Mouse (Mus musculus) neural tube, embryonic 11.5 days (tissue): ENCODE data around the gene Tgfb2. TPM values are rescaled to one million over a fixed set of nuclear protein-coding genes. Genes with fewer than 3 reads are reported as not detected.
A peak's percentile ranks its signal among the peaks of the same experiment; 100 is the strongest.

Experiments used
- ATAC-seq: fragments of 200-750 bp; cut with Nextera tagmentation; 2 replicates; pipeline ENCODE4 v1.8.0; 2017; ENCODE audit warnings: moderate number of reproducible peaks, mild to moderate bottlenecking, moderate TSS enrichment, moderate library complexity; ENCODE audit not compliant: insufficient read depth, low FRiP score, low TSS enrichment
- DNase-seq: peaks from one replicate; pipeline ENCODE4 v3.0.0-alpha.2; 2015; ENCODE audit warnings: low spot score
- H3K27ac ChIP-seq: fragments of 300-500 bp; sonication (generic); 2 replicates; pipeline ENCODE4 v1.5.1; 2014; ENCODE audit warnings: low read depth, mild to moderate bottlenecking, low read length
- H3K27me3 ChIP-seq: fragments of 300-500 bp; sonication (generic); 2 replicates; pipeline ENCODE4 v1.6.1; 2014; ENCODE audit warnings: mild to moderate bottlenecking, low read length, mixed read lengths; ENCODE audit not compliant: control insufficient read depth, insufficient read depth
- H3K36me3 ChIP-seq: fragments of 300-500 bp; sonication (generic); 2 replicates; pipeline ENCODE4 v1.6.1; 2014; ENCODE audit warnings: mild to moderate bottlenecking, low read length, moderate library complexity, mixed read lengths; ENCODE audit not compliant: control insufficient read depth, insufficient read depth
- H3K4me1 ChIP-seq: fragments of 300-500 bp; sonication (generic); 2 replicates; pipeline ENCODE4 v1.6.1; 2014; ENCODE audit warnings: low read length, mixed read lengths; ENCODE audit not compliant: control insufficient read depth, insufficient read depth
- H3K4me2 ChIP-seq: fragments of 300-500 bp; sonication (generic); 2 replicates; pipeline ENCODE4 v1.6.1; 2014; ENCODE audit warnings: low read depth, mild to moderate bottlenecking, moderate library complexity
- H3K4me3 ChIP-seq: fragments of 300-500 bp; sonication (generic); 2 replicates; pipeline ENCODE4 v1.5.1; 2014; ENCODE audit warnings: low read depth, low read length
- H3K9ac ChIP-seq: fragments of 300-500 bp; sonication (generic); 2 replicates; pipeline ENCODE4 v1.6.1; 2014; ENCODE audit warnings: mild to moderate bottlenecking, low read length
- H3K9me3 ChIP-seq: fragments of 300-500 bp; sonication (generic); 2 replicates; pipeline ENCODE4 v1.6.1; 2016; ENCODE audit warnings: low read length; ENCODE audit not compliant: control insufficient read depth
- WGBS: fragments of 180-500 bp; shearing (Covaris S2); extraction: QIAGEN DNeasy Blood & Tissue Kit; methylation state at CpG from one replicate; pipeline ENCODE4 v1.1.7; 2014; 5-methylcytosine and 5-hydroxymethylcytosine counted together
- polyA plus RNA-seq: library from polyadenylated mRNA; unstranded; fragments of >200 nt; fragmentation: Nextera tagmentation; extraction: Ambion mirVana; gene quantifications from 2 replicates; pipeline ENCODE4 v1.2.1, GENCODE M21; 2014

Gene Tgfb2
- polyA plus RNA-seq, 1 experiment from 2014 or later, result 33.6 TPM

GRCm38 (mm10) chr1:186705203-186705914 is 430 bp downstream of the Tgfb2 start:
- Histone ChIP-seq H3K9ac (peak overlapping the region; percentile 81), H3K4me3 (peak overlapping the region; percentile 61), H3K9me3 (no peaks in the 10 kb centered on the region), H3K4me2 (peak overlapping the region; percentile 90), H3K27ac (peak overlapping the region; percentile 49), H3K36me3 (no peaks in the 10 kb centered on the region), H3K27me3 (no peaks in the 10 kb centered on the region; the same call in 1 of the 2 replicates), H3K4me1 (no peaks in the 10 kb centered on the region)
- ATAC-seq, result peak; percentile 75
- peak; percentile 80 for DNase-seq
- whole genome bisulfite sequencing, result under 1% methylated on average over 55 of the region's 65 CpGs

- no peak for ATAC-seq
Measured at GRCm38 (mm10) chr1:186703980-186704701, 1.6 kb downstream of the Tgfb2 start.

DNA sequence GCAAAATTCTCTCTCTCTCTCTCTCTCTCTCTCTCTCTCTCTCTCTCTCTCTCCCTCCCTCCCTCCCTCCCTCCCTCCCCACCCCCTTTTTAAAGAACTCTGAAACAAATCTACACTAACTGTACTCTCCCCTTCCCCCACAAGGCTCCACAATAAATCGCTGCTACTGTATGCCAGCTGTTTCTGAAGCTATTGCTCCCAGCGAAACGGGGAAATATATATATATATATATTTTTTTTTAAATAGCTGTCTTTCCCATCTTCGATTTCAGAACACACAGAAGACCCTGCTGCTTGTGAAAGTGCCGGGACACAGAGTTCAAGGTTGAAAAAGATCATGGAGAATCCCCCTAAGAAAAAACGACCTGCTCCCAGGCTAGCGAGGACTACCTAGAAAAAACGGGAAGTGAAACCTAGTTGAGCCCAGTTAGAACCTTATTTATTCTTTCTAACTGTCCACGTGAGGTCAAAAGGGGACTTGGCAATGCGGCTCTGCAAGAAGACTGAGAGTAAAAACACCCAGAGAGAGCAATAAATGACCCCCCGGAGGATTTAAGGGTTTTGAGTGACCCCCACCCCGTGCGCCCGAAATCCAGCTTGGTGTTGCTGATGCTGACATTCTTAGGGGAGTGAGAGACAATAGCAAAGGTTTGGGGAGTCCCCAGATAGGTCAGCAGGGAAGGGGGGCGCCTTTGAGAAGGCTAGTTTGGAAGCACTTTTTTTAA is 2.4 kb downstream of the Tgfb2 start:
- Histone ChIP-seq H3K27me3 (no peaks in the 10 kb centered on the region; the same call in 1 of the 2 replicates), H3K36me3 (no peaks in the 10 kb centered on the region), H3K4me1 (no peaks in the 10 kb centered on the region), H3K4me2 (peak overlapping the region; percentile 90), H3K4me3 (peak overlapping the region; percentile 61), H3K27ac (0 out of 2 replicates have a peak overlapping the region, but pooled peaks have one; percentile 46), H3K9me3 (no peaks in the 10 kb centered on the region), H3K9ac (peak overlapping the region; percentile 81)
- WGBS, result under 1% methylated on average over 15 of the region's 15 CpGs
- ATAC-seq (no peak), DNase-seq (peak; percentile 30)

More at GRCm38 (mm10) chr1:186703980-186704701, 1.6 kb downstream of the Tgfb2 start:
- peak overlapping the region; percentile 61 for H3K4me3 ChIP-seq
- no peaks in the 10 kb centered on the region for H3K36me3 ChIP-seq
- 0 out of 2 replicates have a peak overlapping the region, but pooled peaks have one; percentile 46 for H3K27ac ChIP-seq
- no peaks in the 10 kb centered on the region; the same call in 1 of the 2 replicates for H3K27me3 ChIP-seq
- no peaks in the 10 kb centered on the region for H3K4me1 ChIP-seq
- under 1% methylated on average over 36 of the region's 36 CpGs for WGBS
- H3K4me2 ChIP-seq, result peak overlapping the region; percentile 90
- H3K9me3 ChIP-seq, result no peaks in the 10 kb centered on the region
- peak overlapping the region; percentile 81 for H3K9ac ChIP-seq
- DNase-seq, result peak; percentile 67

GRCm38 (mm10) chr1:186702391-186703255 is 3.2 kb downstream of the Tgfb2 start:
- ATAC-seq, result no peak; the same call in 1 of the 2 replicates
- no peaks in the 10 kb centered on the region for H3K9me3 ChIP-seq
- H3K27me3 ChIP-seq, result no peaks in the 10 kb centered on the region; the same call in 1 of the 2 replicates
- no peaks in the 10 kb centered on the region for H3K36me3 ChIP-seq
- DNase-seq, result peak; percentile 24
- WGBS, result 9% methylated on average over 15 of the region's 15 CpGs
- no peaks in the 10 kb centered on the region for H3K4me1 ChIP-seq
- H3K4me3 ChIP-seq, result peak overlapping the region; percentile 61
- H3K9ac ChIP-seq, result no peak overlapping the region; the same call in 1 of the 2 replicates
- no peak overlapping the region for H3K27ac ChIP-seq
- peak overlapping the region; percentile 90 for H3K4me2 ChIP-seq

GRCm38 (mm10) chr1:186701206-186701905 is 4.4 kb downstream of the Tgfb2 start:
- no peak overlapping the region for H3K27ac ChIP-seq
- no peak for ATAC-seq

GRCm38 (mm10) chr1:186700496-186700895 is 5.3 kb downstream of the Tgfb2 start:
- Histone ChIP-seq H3K4me3 (no peak overlapping the region), H3K4me2 (no peak overlapping the region), H3K9ac (no peak overlapping the region), H3K4me1 (no peaks in the 10 kb centered on the region), H3K36me3 (no peaks in the 10 kb centered on the region), H3K27ac (no peak overlapping the region), H3K9me3 (no peaks in the 10 kb centered on the region), H3K27me3 (no peaks in the 10 kb centered on the region; the same call in 1 of the 2 replicates)
- WGBS, result 92% methylated on average over 3 of the region's 3 CpGs
- DNase-seq (no peak), ATAC-seq (no peak)

More at GRCm38 (mm10) chr1:186701206-186701905, 4.4 kb downstream of the Tgfb2 start:
- Histone ChIP-seq H3K4me1 (no peaks in the 10 kb centered on the region), H3K27me3 (no peaks in the 10 kb centered on the region; the same call in 1 of the 2 replicates), H3K4me3 (no peak overlapping the region), H3K36me3 (no peaks in the 10 kb centered on the region), H3K4me2 (no peak overlapping the region), H3K9me3 (no peaks in the 10 kb centered on the region), H3K9ac (no peak overlapping the region)
- WGBS, result 82% methylated on average over 8 of the region's 8 CpGs
- no peak for DNase-seq

DNA sequence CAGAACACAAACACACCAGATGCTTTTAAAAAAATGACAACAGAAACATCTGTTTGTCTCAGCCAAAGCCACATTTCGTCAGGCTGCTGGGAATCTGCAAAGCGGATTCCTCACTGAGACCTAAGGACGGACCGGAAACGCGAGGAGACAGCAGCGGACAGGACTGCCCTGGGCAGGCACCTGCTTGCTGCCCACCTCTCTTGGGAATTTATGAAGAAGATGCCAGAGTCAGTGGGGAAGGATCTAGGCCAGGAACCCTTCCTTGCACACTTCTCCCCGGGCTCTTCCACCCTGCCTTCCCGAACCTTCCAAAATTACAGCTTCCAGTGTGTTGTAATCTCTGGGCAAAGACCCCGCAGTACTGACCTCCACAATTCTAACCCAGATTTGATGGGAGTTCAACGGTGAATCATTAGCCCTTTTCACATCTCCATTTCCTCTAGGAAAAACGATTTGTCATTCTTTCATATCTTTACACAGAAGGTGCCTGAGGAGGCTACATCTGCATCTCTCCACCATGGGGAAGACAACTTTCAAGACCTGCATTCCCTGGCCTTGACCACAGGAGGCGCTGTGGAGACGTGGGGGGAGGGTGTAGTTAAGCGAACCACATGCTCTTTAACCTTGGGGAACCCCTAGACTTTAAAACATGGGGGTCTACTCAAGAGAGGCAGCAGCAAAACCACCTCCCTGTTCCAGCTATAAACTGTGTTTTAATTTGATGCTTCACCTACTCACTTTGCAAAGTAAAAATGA is 7.0 kb downstream of the Tgfb2 start:
- Histone ChIP-seq H3K4me1 (no peaks in the 10 kb centered on the region), H3K9me3 (no peaks in the 10 kb centered on the region), H3K4me3 (no peak overlapping the region), H3K27ac (no peak overlapping the region), H3K36me3 (no peaks in the 10 kb centered on the region), H3K27me3 (no peaks in the 10 kb centered on the region), H3K9ac (no peak overlapping the region), H3K4me2 (no peak overlapping the region)
- WGBS, result 78% methylated on average over 15 of the region's 15 CpGs
- no peak for ATAC-seq
- DNase-seq, result no peak
